Mouse (Mus musculus): ENCODE data around the gene Cnot3.

GRCm38 (mm10) chr7:3676371-3676770 lies 31.3 kb downstream of the Cnot3 start:
- TF ChIP-seq MAX (IDR thresholded peaks at IDR 0.05) (no peak), CTCF (IDR thresholded peaks at IDR 0.05; ENCODE audit: control insufficient read depth, insufficient read depth, insufficient read length) (no peak), CEBPB (IDR thresholded peaks at IDR 0.05; ENCODE audit: low read depth) (no peak), MYOD1 (IDR thresholded peaks at IDR 0.05; ENCODE audit: control insufficient read depth, insufficient read length, low read depth) (no peak), MYOG (IDR thresholded peaks at IDR 0.05; ENCODE audit: control insufficient read depth, extremely low read depth, insufficient read length) (no peak), FOSL1 (IDR thresholded peaks at IDR 0.05; ENCODE audit: insufficient read depth, low read length, poor library complexity, severe bottlenecking) (no peak)

Measured in C2C12 (cell line).